Mouse (Mus musculus) liver, adult 2 months (tissue): ENCODE results near the gene Atxn1. TPM values are rescaled to one million over a fixed set of nuclear protein-coding genes. Genes with fewer than 3 reads are reported as not detected.

ENCODE experiments used
- DNase-seq: peaks from one replicate; pipeline ENCODE4 v3.0.0-alpha.2; 2011; ENCODE audit warnings: low read depth, low spot score; ENCODE audit errors: extremely low read depth
- H3K27ac ChIP-seq: fragments of 200-500 bp; replicated peaks from 2 replicates; pipeline ENCODE4 v1.5.1; 2012; ENCODE audit warnings: low read depth, mild to moderate bottlenecking, control low read depth, inconsistent platforms, low read length; ENCODE audit not compliant: insufficient read depth
- H3K27me3 ChIP-seq: fragments of 200-500 bp; 2 replicates; pipeline ENCODE4 v1.6.1; 2012; ENCODE audit warnings: mild to moderate bottlenecking, moderate library complexity, low read length, inconsistent platforms; ENCODE audit not compliant: control insufficient read depth, insufficient read depth
- H3K36me3 ChIP-seq: fragments of 200-500 bp; 2 replicates; pipeline ENCODE4 v1.6.1; 2012; ENCODE audit warnings: low read length, inconsistent platforms; ENCODE audit not compliant: control insufficient read depth, insufficient read depth
- H3K4me1 ChIP-seq: fragments of 200-500 bp; 2 replicates; pipeline ENCODE4 v1.6.1; 2011; ENCODE audit warnings: low read length; ENCODE audit not compliant: control insufficient read depth, insufficient read depth
- H3K4me3 ChIP-seq: fragments of 200-500 bp; 2 replicates; pipeline ENCODE4 v1.5.1; 2011; ENCODE audit warnings: low read depth, mild to moderate bottlenecking, control low read depth, low read length, moderate library complexity; ENCODE audit not compliant: insufficient read depth
- H3K79me2 ChIP-seq: fragments of 200-500 bp; 2 replicates; pipeline ENCODE4 v1.6.1; 2012; ENCODE audit warnings: inconsistent platforms, mild to moderate bottlenecking, low read length, moderate library complexity; ENCODE audit not compliant: control insufficient read depth, insufficient read depth
- H3K9ac ChIP-seq: fragments of 200-500 bp; 2 replicates; pipeline ENCODE4 v1.6.1; 2012; ENCODE audit warnings: low read depth, mild to moderate bottlenecking, control low read depth, inconsistent platforms, low read length
- CTCF ChIP-seq: fragments of 200-500 bp; IDR thresholded peaks from 2 replicates; pipeline ENCODE4 v1.5.1; 2011; ENCODE audit warnings: low read depth, low read length, control low read depth
- POLR2A ChIP-seq: fragments of 200-500 bp; IDR thresholded peaks from 2 replicates; pipeline ENCODE4 v1.6.1; 2011; ENCODE audit warnings: low read length, control low read depth; ENCODE audit not compliant: insufficient read depth; ENCODE audit errors: extremely low read depth
- WGBS: fragments of 180-500 bp; shearing (Covaris S2); methylation state at CpG from one replicate; pipeline ENCODE4 v1.1.7; 2018; 5-methylcytosine and 5-hydroxymethylcytosine counted together
- polyA plus RNA-seq: library from polyadenylated mRNA; depleted of rRNA; stranded (reverse); fragments of >200 nt; gene quantifications from 2 replicates; pipeline ENCODE4 v1.2.3, GENCODE M21; 2012
- total RNA-seq: library from RNA; depleted of rRNA; stranded (reverse); fragments of >200 nt; gene quantifications from 2 replicates; pipeline ENCODE4 v1.2.3, GENCODE M21; 2014

Gene Atxn1
- total and polyA plus RNA-seq, 2 experiments, result 7.7 to 7.8 TPM

DNA sequence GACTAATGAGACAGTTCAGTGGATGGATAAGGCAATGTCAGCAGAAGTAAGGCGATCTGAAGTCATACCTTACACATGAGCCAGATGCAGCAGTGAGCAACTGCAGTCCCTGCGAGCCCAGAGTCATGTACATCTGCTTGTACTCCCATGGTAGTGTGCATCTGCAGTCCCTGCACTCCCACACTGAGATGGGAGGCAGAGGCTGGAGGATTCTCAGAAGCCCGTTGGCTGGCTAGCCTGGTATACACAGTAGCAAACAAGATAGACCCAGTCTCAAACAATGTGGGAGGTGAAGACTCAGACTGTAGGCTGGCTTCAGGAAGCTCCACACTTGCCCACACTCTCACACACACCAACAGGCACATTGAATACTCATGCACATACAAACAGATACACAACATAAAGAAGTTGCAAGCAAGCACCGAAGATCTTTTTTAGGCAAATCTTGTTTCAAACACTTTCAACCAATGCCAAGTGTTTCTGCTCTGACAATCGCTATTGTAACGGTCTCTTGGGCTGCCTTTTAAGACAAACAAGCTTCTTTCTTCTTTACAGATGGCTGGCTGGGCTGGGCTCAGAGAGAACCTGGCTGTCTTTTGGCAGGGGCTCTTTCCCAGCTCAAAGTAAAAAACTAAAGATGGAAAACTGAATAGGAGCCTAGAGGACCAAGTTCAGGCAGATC is 89.0 kb downstream of the Atxn1 start:
- WGBS, result 92% methylated on average over 6 of the region's 6 CpGs
- H3K4me3 ChIP-seq, result no peak overlapping the region
- H3K27ac ChIP-seq, result no peak overlapping the region
- peaks cover 11% of the 10 kb centered on the region; the same call in 1 of the 2 replicates for H3K36me3 ChIP-seq
- H3K4me1 ChIP-seq, result no peaks in the 10 kb centered on the region
- H3K9ac ChIP-seq, result no peak overlapping the region
- H3K27me3 ChIP-seq, result no peaks in the 10 kb centered on the region
- peaks cover 7% of the 10 kb centered on the region; the same call in 1 of the 2 replicates for H3K79me2 ChIP-seq
- DNase-seq, result no peak
- TF ChIP-seq POLR2A (no peak), CTCF (no peak)

DNA sequence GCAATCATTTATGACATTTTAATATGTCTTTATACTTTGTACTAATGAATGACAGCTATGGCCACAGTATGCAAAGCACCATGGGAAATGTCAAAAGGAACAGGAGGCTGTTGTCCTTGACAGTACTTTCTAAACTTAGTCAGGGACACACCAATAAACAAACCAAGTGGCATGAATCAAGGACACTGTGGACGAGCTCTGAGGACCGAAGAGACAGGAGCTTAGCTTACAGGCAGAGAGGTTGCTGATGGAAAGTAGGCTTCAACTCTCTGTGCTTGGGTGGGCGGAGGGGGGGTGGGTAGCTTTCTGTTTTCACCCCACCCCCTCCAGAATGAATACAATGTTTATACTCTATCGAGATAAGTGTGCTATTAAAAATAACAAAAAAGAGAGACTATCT is 90.6 kb downstream of the Atxn1 start:
- H3K4me3 ChIP-seq, result no peak overlapping the region
- no peak for DNase-seq
- H3K9ac ChIP-seq, result no peak overlapping the region
- H3K79me2 ChIP-seq, result peaks cover 4% of the 10 kb centered on the region; the same call in 1 of the 2 replicates
- H3K4me1 ChIP-seq, result no peaks in the 10 kb centered on the region
- no peak overlapping the region for H3K27ac ChIP-seq
- peaks cover 11% of the 10 kb centered on the region; the same call in 1 of the 2 replicates for H3K36me3 ChIP-seq
- H3K27me3 ChIP-seq, result no peaks in the 10 kb centered on the region
- no peak for TF ChIP-seq CTCF
- no peak for TF ChIP-seq POLR2A
- 97% methylated on average over 4 of the region's 4 CpGs for WGBS

- TF ChIP-seq CTCF (no peak), POLR2A (no peak)
- no peak for DNase-seq
- H3K9ac ChIP-seq, result no peak overlapping the region
- H3K4me3 ChIP-seq, result no peak overlapping the region
- no peak overlapping the region for H3K27ac ChIP-seq
- H3K36me3 ChIP-seq, result peaks cover 11% of the 10 kb centered on the region; the same call in 1 of the 2 replicates
- H3K79me2 ChIP-seq, result peaks cover 6% of the 10 kb centered on the region; the same call in 1 of the 2 replicates
- no peaks in the 10 kb centered on the region for H3K27me3 ChIP-seq
- WGBS, result 97% methylated on average over 7 of the region's 7 CpGs
- peaks cover 2% of the 10 kb centered on the region for H3K4me1 ChIP-seq
These were observed 91.8 kb downstream of the Atxn1 start for GRCm38 (mm10) chr13:45872966-45873365.

DNA sequence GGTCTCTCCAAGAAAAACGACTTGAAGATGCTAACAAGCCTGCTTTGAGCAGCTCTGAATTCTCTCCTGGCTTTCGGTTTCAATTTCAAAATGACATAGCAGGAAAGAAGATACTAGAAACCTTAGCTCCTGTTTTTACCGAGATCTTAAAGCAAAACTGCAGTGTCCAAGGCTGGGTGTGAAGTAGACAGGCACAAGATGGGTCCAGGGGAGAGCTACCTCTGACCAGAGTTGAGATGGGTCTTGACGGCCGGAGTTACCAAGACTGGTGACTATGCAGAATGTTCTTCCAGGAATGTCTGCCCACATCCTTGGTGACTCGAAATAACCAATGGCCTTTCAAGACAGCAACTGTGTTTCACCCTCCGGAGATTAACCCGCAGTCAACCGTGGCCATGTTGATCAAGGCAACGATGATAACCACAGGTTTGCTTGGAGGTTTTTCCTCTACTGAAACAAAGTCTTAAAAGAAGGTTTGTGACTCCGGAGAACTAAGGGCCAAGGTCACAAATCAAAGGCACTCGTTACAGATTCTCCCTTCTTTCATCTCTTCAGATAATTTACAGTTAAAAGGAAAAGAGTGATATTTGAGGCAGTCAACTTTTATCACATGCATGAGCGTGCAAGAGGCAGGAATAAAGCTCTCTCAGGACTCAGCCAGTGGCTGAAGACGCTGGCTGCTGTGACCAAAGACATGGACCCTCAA is 92.6 kb downstream of the Atxn1 start:
- WGBS, result 69% methylated on average over 14 of the region's 14 CpGs
- TF ChIP-seq CTCF (no peak), POLR2A (no peak)
- no peaks in the 10 kb centered on the region for H3K27me3 ChIP-seq
- H3K79me2 ChIP-seq, result peaks cover 6% of the 10 kb centered on the region; the same call in 1 of the 2 replicates
- DNase-seq, result peak; percentile 26
- peak overlapping the region; percentile 67 for H3K27ac ChIP-seq
- peak overlapping the region; percentile 56 for H3K4me3 ChIP-seq
- peaks cover 2% of the 10 kb centered on the region for H3K4me1 ChIP-seq
- peak overlapping the region; percentile 47; the same call in 1 of the 2 replicates for H3K9ac ChIP-seq
- peaks cover 11% of the 10 kb centered on the region; the same call in 1 of the 2 replicates for H3K36me3 ChIP-seq

DNA sequence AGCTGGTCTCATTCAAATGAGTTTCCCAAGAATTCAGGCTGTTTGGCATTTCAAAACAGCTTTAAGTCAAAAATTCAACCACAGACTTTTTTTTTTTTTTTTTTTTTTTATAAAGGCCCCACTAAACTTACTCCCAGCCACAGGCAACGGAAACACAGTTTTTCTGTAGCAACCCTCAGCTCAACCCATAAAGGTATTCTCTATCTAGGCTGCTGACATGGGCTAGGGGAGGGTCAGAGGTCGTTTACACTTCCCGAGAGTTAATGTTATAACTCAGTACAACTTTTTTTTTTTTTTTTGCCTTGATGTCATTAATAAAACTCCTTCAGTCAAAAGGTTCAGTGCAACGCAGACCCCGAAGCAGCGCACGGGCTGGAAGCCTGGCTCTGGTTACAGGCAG is 93.3 kb downstream of the Atxn1 start:
- peaks cover 11% of the 10 kb centered on the region; the same call in 1 of the 2 replicates for H3K36me3 ChIP-seq
- peak overlapping the region; percentile 49 for H3K4me3 ChIP-seq
- H3K9ac ChIP-seq, result peak overlapping the region; percentile 36; the same call in 1 of the 2 replicates
- peaks cover 6% of the 10 kb centered on the region; the same call in 1 of the 2 replicates for H3K79me2 ChIP-seq
- peaks cover 2% of the 10 kb centered on the region for H3K4me1 ChIP-seq
- no peak for TF ChIP-seq CTCF
- TF ChIP-seq POLR2A, result no peak
- DNase-seq, result no peak
- WGBS, result 59% methylated on average over 7 of the region's 7 CpGs
- peak overlapping the region; percentile 67 for H3K27ac ChIP-seq
- no peaks in the 10 kb centered on the region for H3K27me3 ChIP-seq
